Mouse (Mus musculus) frontal cortex, postnatal 25 days (tissue): ENCODE results near the gene Sept8.

Experiments
- DNase-seq, 2 experiments: peaks; one replicate each; pipeline ENCODE4 v3.0.0; 2022; ENCODE audit warnings: low spot score in 2 of 2

The Sept8 gene

GRCm38 (mm10) chr11:53519207-53520121 is at the start of gene Sept8:
TSS of gene Sept8 (plus strand) at chr11:53519257.
- peak in 1 of 2 experiments; percentile 49 for DNase-seq

- DNase-seq, result no peak
Observed at GRCm38 (mm10) chr11:53469294-53469967, 49.6 kb upstream of the Sept8 start.

GRCm38 (mm10) chr11:53469968-53470695 is 48.9 kb upstream of the Sept8 start, which contains the start of gene Gm9837:
TSS of gene Gm9837 (minus strand) at chr11:53470479.
- peak; percentile 94 for DNase-seq

- DNase-seq, result no peak
Observed at GRCm38 (mm10) chr11:53472709-53473108, 46.3 kb upstream of the Sept8 start.

GRCm38 (mm10) chr11:53475620-53476019 is 43.4 kb upstream of the Sept8 start:
- no peak for DNase-seq

GRCm38 (mm10) chr11:53477833-53478232 is 41.2 kb upstream of the Sept8 start:
- DNase-seq, result no peak

GRCm38 (mm10) chr11:53478383-53479170 is 40.5 kb upstream of the Sept8 start:
- DNase-seq, result peak in 1 of 2 experiments; percentile 23

GRCm38 (mm10) chr11:53479171-53479782 is 39.8 kb upstream of the Sept8 start:
- DNase-seq, result no peak

GRCm38 (mm10) chr11:53479783-53480301 is 39.2 kb upstream of the Sept8 start, which contains the start of the genes Gm9945 and Sowaha:
TSS of gene Gm9945 (plus strand) at chr11:53480166.
TSS of gene Sowaha (minus strand) at chr11:53480274.
- DNase-seq, result peak in 1 of 2 experiments; percentile 60

GRCm38 (mm10) chr11:53481088-53481730 is 37.8 kb upstream of the Sept8 start:
- DNase-seq, result no peak

GRCm38 (mm10) chr11:53483159-53483891 is 35.7 kb upstream of the Sept8 start:
- DNase-seq, result no peak

- DNase-seq, result no peak
Observed at GRCm38 (mm10) chr11:53485719-53486118, 33.3 kb upstream of the Sept8 start.

GRCm38 (mm10) chr11:53486351-53486750 is 32.7 kb upstream of the Sept8 start:
- DNase-seq, result no peak

- DNase-seq, result no peak
Observed at GRCm38 (mm10) chr11:53486822-53487594, 32.0 kb upstream of the Sept8 start.

GRCm38 (mm10) chr11:53489007-53489406 is 30.1 kb upstream of the Sept8 start:
- DNase-seq, result no peak

GRCm38 (mm10) chr11:53489421-53489820 is 29.6 kb upstream of the Sept8 start:
- DNase-seq, result no peak

- no peak for DNase-seq
Observed at GRCm38 (mm10) chr11:53491954-53492401, 27.1 kb upstream of the Sept8 start.

GRCm38 (mm10) chr11:53493243-53493955 is 25.7 kb upstream of the Sept8 start:
- DNase-seq, result no peak
